Mouse (Mus musculus): ENCODE measurements around the gene Rprd2. TPM values are rescaled to one million over a fixed set of nuclear protein-coding genes. Genes with fewer than 3 reads are reported as not detected.
"Not testable (repeated sequence)": the region's sequence is repeated elsewhere in the genome, so short reads cannot be mapped to it uniquely, and the experiment has no call there.

Gene Rprd2
- polyA plus RNA-seq, 1 experiment from 2014 or later: 21.2 TPM

GRCm38 (mm10) chr3:95858278-95858677 is 39.6 kb upstream of the Rprd2 start:
- DNase-seq (ENCODE audit: low spot score); H3K27me3 ChIP-seq (ENCODE audit: control insufficient read depth, insufficient read depth, low read length); H3K9me3 ChIP-seq (ENCODE audit: control insufficient read depth, low read length); ATAC-seq (ENCODE audit: low FRiP score); H3K4me2 ChIP-seq (replicated peaks); H3K9ac ChIP-seq; H3K36me3 ChIP-seq (replicated peaks; ENCODE audit: control insufficient read depth, insufficient read depth); H3K4me3 ChIP-seq (replicated peaks; ENCODE audit: low read length); H3K27ac ChIP-seq: not testable (repeated sequence)
- H3K4me1 ChIP-seq (replicated peaks; ENCODE audit: control insufficient read depth, insufficient read depth, low read length): peaks cover 11% of the 10 kb centered on the region
- WGBS: 94% methylated on average over 3 of the region's 3 CpGs

GRCm38 (mm10) chr3:95857050-95857449 is 38.4 kb upstream of the Rprd2 start:
- DNase-seq (ENCODE audit: low spot score); H3K4me3 ChIP-seq (replicated peaks; ENCODE audit: low read length); ATAC-seq (ENCODE audit: low FRiP score); H3K9me3 ChIP-seq (ENCODE audit: control insufficient read depth, low read length); H3K27ac ChIP-seq; H3K4me2 ChIP-seq (replicated peaks); H3K27me3 ChIP-seq (ENCODE audit: control insufficient read depth, insufficient read depth, low read length); H3K9ac ChIP-seq: not testable (repeated sequence)
- Histone ChIP-seq H3K36me3 (replicated peaks; ENCODE audit: control insufficient read depth, insufficient read depth) (peaks cover 16% of the 10 kb centered on the region), H3K4me1 (replicated peaks; ENCODE audit: control insufficient read depth, insufficient read depth, low read length) (peaks cover 11% of the 10 kb centered on the region)
- WGBS: 78% methylated on average over 1 of the region's 1 CpGs

- Histone ChIP-seq H3K9ac (peak overlapping the region; percentile 71), H3K4me2 (replicated peaks) (peak overlapping the region; percentile 56), H3K9me3 (ENCODE audit: control insufficient read depth, low read length) (no peaks in the 10 kb centered on the region), H3K36me3 (replicated peaks; ENCODE audit: control insufficient read depth, insufficient read depth) (peaks cover 23% of the 10 kb centered on the region), H3K27ac (peak overlapping the region; percentile 40; the same call in 1 of the 2 replicates), H3K4me3 (replicated peaks; ENCODE audit: low read length) (peak overlapping the region; percentile 84), H3K27me3 (ENCODE audit: control insufficient read depth, insufficient read depth, low read length) (no peaks in the 10 kb centered on the region), H3K4me1 (replicated peaks; ENCODE audit: control insufficient read depth, insufficient read depth, low read length) (peaks cover 11% of the 10 kb centered on the region)
- DNase-seq (ENCODE audit: low spot score) (no peak), ATAC-seq (ENCODE audit: low FRiP score) (peak; percentile 18; the same call in 1 of the 2 replicates)
- WGBS: 30% methylated on average over 7 of the region's 7 CpGs
These were observed 37.5 kb upstream of the Rprd2 start for GRCm38 (mm10) chr3:95856115-95856514.

GRCm38 (mm10) chr3:95855502-95856089 is 36.9 kb upstream of the Rprd2 start, which contains the start of gene Prpf3:
TSS of gene Prpf3 (minus strand) at chr3:95855885.
- peak; percentile 92 for DNase-seq (ENCODE audit: low spot score)
- Histone ChIP-seq H3K4me3 (replicated peaks; ENCODE audit: low read length) (peak within 1 kb of the TSS; percentile 84), H3K4me2 (replicated peaks) (peak within 1 kb of the TSS; percentile 56), H3K27me3 (ENCODE audit: control insufficient read depth, insufficient read depth, low read length) (no peaks in the 10 kb centered on the region), H3K4me1 (replicated peaks; ENCODE audit: control insufficient read depth, insufficient read depth, low read length) (peaks cover 11% of the 10 kb centered on the region), H3K9me3 (ENCODE audit: control insufficient read depth, low read length) (no peaks in the 10 kb centered on the region), H3K36me3 (replicated peaks; ENCODE audit: control insufficient read depth, insufficient read depth) (peaks cover 28% of the 10 kb centered on the region), H3K27ac (peak within 1 kb of the TSS; percentile 79), H3K9ac (peak within 1 kb of the TSS; percentile 71)
- peak; percentile 97 for ATAC-seq (ENCODE audit: low FRiP score)
- under 1% methylated on average over 56 of the region's 56 CpGs for WGBS

GRCm38 (mm10) chr3:95851317-95851716 is 32.7 kb upstream of the Rprd2 start:
- Histone ChIP-seq H3K9ac (no peak overlapping the region), H3K4me1 (replicated peaks; ENCODE audit: control insufficient read depth, insufficient read depth, low read length) (peaks cover 11% of the 10 kb centered on the region), H3K9me3 (ENCODE audit: control insufficient read depth, low read length) (no peaks in the 10 kb centered on the region), H3K27me3 (ENCODE audit: control insufficient read depth, insufficient read depth, low read length) (no peaks in the 10 kb centered on the region), H3K27ac (no peak overlapping the region), H3K36me3 (replicated peaks; ENCODE audit: control insufficient read depth, insufficient read depth) (peaks cover 71% of the 10 kb centered on the region), H3K4me3 (replicated peaks; ENCODE audit: low read length) (no peak overlapping the region), H3K4me2 (replicated peaks) (no peak overlapping the region)
- ATAC-seq (ENCODE audit: low FRiP score): no peak
- WGBS: 98% methylated on average over 8 of the region's 8 CpGs
- DNase-seq (ENCODE audit: low spot score): no peak

- ATAC-seq (ENCODE audit: low FRiP score): no peak
- Histone ChIP-seq H3K27me3 (ENCODE audit: control insufficient read depth, insufficient read depth, low read length) (no peaks in the 10 kb centered on the region), H3K36me3 (replicated peaks; ENCODE audit: control insufficient read depth, insufficient read depth) (peaks cover 78% of the 10 kb centered on the region), H3K27ac (no peak overlapping the region), H3K4me3 (replicated peaks; ENCODE audit: low read length) (no peak overlapping the region), H3K4me1 (replicated peaks; ENCODE audit: control insufficient read depth, insufficient read depth, low read length) (peaks cover 8% of the 10 kb centered on the region), H3K4me2 (replicated peaks) (no peak overlapping the region), H3K9me3 (ENCODE audit: control insufficient read depth, low read length) (no peaks in the 10 kb centered on the region), H3K9ac (no peak overlapping the region)
- WGBS: 87% methylated on average over 4 of the region's 4 CpGs
- DNase-seq (ENCODE audit: low spot score): no peak
These were observed 31.9 kb upstream of the Rprd2 start for GRCm38 (mm10) chr3:95850611-95851010.

- ATAC-seq (ENCODE audit: low FRiP score) (no peak), DNase-seq (ENCODE audit: low spot score) (no peak)
- Histone ChIP-seq H3K9ac (no peak overlapping the region), H3K4me1 (replicated peaks; ENCODE audit: control insufficient read depth, insufficient read depth, low read length) (no peaks in the 10 kb centered on the region), H3K4me2 (replicated peaks) (no peak overlapping the region), H3K36me3 (replicated peaks; ENCODE audit: control insufficient read depth, insufficient read depth) (peaks cover 96% of the 10 kb centered on the region), H3K27me3 (ENCODE audit: control insufficient read depth, insufficient read depth, low read length) (no peaks in the 10 kb centered on the region), H3K27ac (no peak overlapping the region), H3K9me3 (ENCODE audit: control insufficient read depth, low read length) (no peaks in the 10 kb centered on the region), H3K4me3 (replicated peaks; ENCODE audit: low read length) (no peak overlapping the region)
- 92% methylated on average over 3 of the region's 3 CpGs for WGBS
These were observed 24.0 kb upstream of the Rprd2 start for GRCm38 (mm10) chr3:95842503-95843214.

GRCm38 (mm10) chr3:95839250-95839649 is 20.6 kb upstream of the Rprd2 start:
- Histone ChIP-seq H3K4me1 (replicated peaks; ENCODE audit: control insufficient read depth, insufficient read depth, low read length) (no peaks in the 10 kb centered on the region), H3K27me3 (ENCODE audit: control insufficient read depth, insufficient read depth, low read length) (no peaks in the 10 kb centered on the region), H3K9me3 (ENCODE audit: control insufficient read depth, low read length) (no peaks in the 10 kb centered on the region), H3K27ac (no peak overlapping the region), H3K4me2 (replicated peaks) (no peak overlapping the region), H3K9ac (no peak overlapping the region), H3K4me3 (replicated peaks; ENCODE audit: low read length) (no peak overlapping the region), H3K36me3 (replicated peaks; ENCODE audit: control insufficient read depth, insufficient read depth) (peaks cover 92% of the 10 kb centered on the region)
- 97% methylated on average over 2 of the region's 2 CpGs for WGBS
- ATAC-seq (ENCODE audit: low FRiP score) (no peak), DNase-seq (ENCODE audit: low spot score) (no peak)

- DNase-seq (ENCODE audit: low spot score) (no peak), ATAC-seq (ENCODE audit: low FRiP score) (no peak)
- Histone ChIP-seq H3K4me3 (replicated peaks; ENCODE audit: low read length) (no peak overlapping the region), H3K4me1 (replicated peaks; ENCODE audit: control insufficient read depth, insufficient read depth, low read length) (no peaks in the 10 kb centered on the region), H3K36me3 (replicated peaks; ENCODE audit: control insufficient read depth, insufficient read depth) (peaks cover 66% of the 10 kb centered on the region), H3K27ac (no peak overlapping the region), H3K4me2 (replicated peaks) (no peak overlapping the region), H3K9ac (no peak overlapping the region), H3K27me3 (ENCODE audit: control insufficient read depth, insufficient read depth, low read length) (no peaks in the 10 kb centered on the region), H3K9me3 (ENCODE audit: control insufficient read depth, low read length) (no peaks in the 10 kb centered on the region)
- 95% methylated on average over 4 of the region's 4 CpGs for WGBS
These were observed 10.4 kb upstream of the Rprd2 start for GRCm38 (mm10) chr3:95829053-95829452.
